Mouse (Mus musculus) lung, embryonic 15.5 days (tissue): Measurements from ENCODE around the gene Dhx9. TPM values are rescaled to one million over a fixed set of nuclear protein-coding genes. Genes with fewer than 3 reads are reported as not detected.
"Not testable (repeated sequence)": the region's sequence is repeated elsewhere in the genome, so short reads cannot be mapped to it uniquely, and the experiment has no call there.

ENCODE experiments used
- ATAC-seq: fragments of 200-750 bp; cut with Nextera tagmentation; 2 replicates; pipeline ENCODE4 v1.8.0; 2017; ENCODE audit warnings: moderate number of reproducible peaks, borderline replicate concordance; ENCODE audit not compliant: low FRiP score, low TSS enrichment; ENCODE audit errors: extremely low read depth
- H3K27ac ChIP-seq: fragments of 300-500 bp; sonication (generic); 2 replicates; pipeline ENCODE4 v1.5.1; 2015; ENCODE audit warnings: moderate library complexity, mild to moderate bottlenecking, inconsistent platforms
- H3K27me3 ChIP-seq: fragments of 300-500 bp; sonication (generic); 2 replicates; pipeline ENCODE4 v1.6.1; 2015; ENCODE audit warnings: inconsistent platforms
- H3K36me3 ChIP-seq: fragments of 300-500 bp; sonication (generic); 2 replicates; pipeline ENCODE4 v1.6.1; 2015; ENCODE audit warnings: inconsistent platforms
- H3K4me1 ChIP-seq: fragments of 300-500 bp; sonication (generic); 2 replicates; pipeline ENCODE4 v1.6.1; 2015; ENCODE audit warnings: inconsistent platforms
- H3K4me2 ChIP-seq: fragments of 300-500 bp; sonication (generic); 2 replicates; pipeline ENCODE4 v1.6.1; 2015; ENCODE audit warnings: inconsistent platforms, mild to moderate bottlenecking, moderate library complexity
- H3K4me3 ChIP-seq: fragments of 300-500 bp; sonication (generic); 2 replicates; pipeline ENCODE4 v1.5.1; 2015; ENCODE audit warnings: mild to moderate bottlenecking, inconsistent platforms
- H3K9ac ChIP-seq: fragments of 300-500 bp; sonication (generic); 2 replicates; pipeline ENCODE4 v1.6.1; 2015; ENCODE audit warnings: inconsistent platforms
- H3K9me3 ChIP-seq: fragments of 300-500 bp; sonication (generic); 2 replicates; pipeline ENCODE4 v1.6.1; 2016; ENCODE audit warnings: inconsistent platforms
- WGBS: fragments of 180-500 bp; shearing (Covaris S2); methylation state at CpG from one replicate; pipeline ENCODE4 v1.1.7; 2015; 5-methylcytosine and 5-hydroxymethylcytosine counted together
- polyA plus RNA-seq: library from polyadenylated mRNA; unstranded; fragments of >200 nt; fragmentation: Nextera tagmentation; extraction: Ambion mirVana; gene quantifications from 2 replicates; pipeline ENCODE4 v1.2.1, GENCODE M21; 2015

The Dhx9 gene
- polyA plus RNA-seq, 1 experiment from 2014 or later, result 30.7 TPM

DNA sequence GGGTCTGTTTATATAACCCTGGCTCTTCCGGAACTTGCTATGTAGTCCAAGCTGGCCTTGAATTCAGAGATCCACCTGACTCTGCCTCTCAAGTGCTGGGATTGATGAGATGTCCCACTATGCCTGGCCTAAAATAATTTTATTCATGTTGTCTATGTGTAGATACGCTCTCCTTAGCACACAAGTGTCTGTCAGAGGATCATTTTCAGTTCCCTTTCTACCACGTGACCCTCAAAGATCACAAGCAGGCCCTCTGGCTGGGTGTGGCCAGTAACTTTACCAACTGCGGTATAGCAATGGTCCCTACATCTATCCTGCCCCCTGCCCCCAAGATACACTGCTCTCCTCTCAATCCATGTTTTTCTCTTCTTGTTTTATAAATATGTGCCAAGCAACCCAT, 72.5 kb downstream of the Dhx9 start:
- no peaks in the 10 kb centered on the region for H3K27me3 ChIP-seq
- no peak overlapping the region for H3K27ac ChIP-seq
- H3K9ac ChIP-seq, result no peak overlapping the region
- ATAC-seq, result no peak
- no peaks in the 10 kb centered on the region for H3K4me1 ChIP-seq
- H3K9me3 ChIP-seq, result no peaks in the 10 kb centered on the region
- WGBS, result 77% methylated on average over 4 of the region's 4 CpGs
- H3K4me3 ChIP-seq, result no peak overlapping the region
- H3K4me2 ChIP-seq, result no peak overlapping the region
- no peaks in the 10 kb centered on the region for H3K36me3 ChIP-seq

DNA sequence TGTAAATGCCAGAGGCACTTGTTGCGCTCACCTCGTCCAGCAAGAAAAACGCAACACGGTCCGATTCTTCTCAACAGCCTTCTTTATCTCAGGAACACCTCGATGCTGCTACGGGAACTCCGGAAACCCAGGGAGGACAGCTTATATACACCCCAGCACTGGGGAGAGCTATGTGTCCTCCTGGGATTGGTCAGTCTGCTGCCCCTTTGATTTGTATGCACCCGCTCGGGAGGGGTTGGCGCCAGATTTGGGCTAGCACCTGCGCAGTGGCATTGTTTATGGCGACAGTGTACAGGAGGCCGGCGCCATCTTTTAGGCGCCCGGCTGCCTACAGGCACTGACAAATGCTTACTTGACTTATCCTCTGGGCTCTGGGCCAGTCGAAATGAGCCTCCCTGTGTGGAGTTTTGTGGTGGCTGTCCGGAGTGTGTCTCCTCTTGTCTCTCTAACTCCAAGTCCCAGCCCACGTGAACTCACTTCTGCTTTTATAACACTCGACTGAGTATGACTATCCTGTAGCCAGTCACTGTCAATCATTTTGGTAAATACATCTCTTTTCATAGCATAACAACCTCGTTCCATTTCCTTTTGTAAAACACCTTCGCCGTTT, 73.2 kb downstream of the Dhx9 start:
- H3K27ac ChIP-seq, H3K9ac ChIP-seq, H3K4me2 ChIP-seq, H3K9me3 ChIP-seq, ATAC-seq, H3K4me3 ChIP-seq, H3K36me3 ChIP-seq, H3K27me3 ChIP-seq, H3K4me1 ChIP-seq: not testable (repeated sequence)
- WGBS, result 80% methylated on average over 24 of the region's 24 CpGs

DNA sequence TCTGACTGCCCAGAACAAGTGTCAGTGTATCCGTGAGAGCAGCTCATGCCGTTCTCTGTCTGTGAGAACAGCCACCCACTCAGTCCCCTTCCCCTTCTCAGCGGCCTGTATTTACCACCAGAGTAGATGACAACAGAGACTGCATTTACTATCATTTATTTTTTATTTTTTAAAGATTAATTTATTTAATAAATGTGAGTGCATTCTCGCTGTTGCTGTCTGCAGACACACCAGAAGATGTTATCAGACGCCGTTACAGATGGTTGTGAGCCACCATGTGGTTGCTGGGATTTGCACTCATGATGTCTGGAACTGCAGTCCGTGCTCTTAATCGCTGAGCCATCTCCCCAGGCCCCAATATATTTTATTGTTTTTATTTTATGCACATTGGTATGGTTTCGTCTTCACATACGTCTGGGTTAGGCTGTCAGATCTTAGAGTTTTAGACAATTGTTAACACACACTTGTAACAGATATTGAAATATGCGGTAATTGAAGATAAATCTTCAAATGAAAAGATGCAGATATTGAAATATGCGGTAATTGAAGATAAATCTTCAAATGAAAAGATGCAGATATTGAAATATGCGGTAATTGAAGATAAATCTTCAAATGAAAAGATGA, 74.0 kb downstream of the Dhx9 start:
- not testable (repeated sequence) for H3K36me3 ChIP-seq, H3K9ac ChIP-seq, H3K27me3 ChIP-seq, H3K9me3 ChIP-seq, H3K4me3 ChIP-seq, H3K27ac ChIP-seq, H3K4me2 ChIP-seq, ATAC-seq, H3K4me1 ChIP-seq
- WGBS, result 85% methylated on average over 13 of the region's 13 CpGs

DNA sequence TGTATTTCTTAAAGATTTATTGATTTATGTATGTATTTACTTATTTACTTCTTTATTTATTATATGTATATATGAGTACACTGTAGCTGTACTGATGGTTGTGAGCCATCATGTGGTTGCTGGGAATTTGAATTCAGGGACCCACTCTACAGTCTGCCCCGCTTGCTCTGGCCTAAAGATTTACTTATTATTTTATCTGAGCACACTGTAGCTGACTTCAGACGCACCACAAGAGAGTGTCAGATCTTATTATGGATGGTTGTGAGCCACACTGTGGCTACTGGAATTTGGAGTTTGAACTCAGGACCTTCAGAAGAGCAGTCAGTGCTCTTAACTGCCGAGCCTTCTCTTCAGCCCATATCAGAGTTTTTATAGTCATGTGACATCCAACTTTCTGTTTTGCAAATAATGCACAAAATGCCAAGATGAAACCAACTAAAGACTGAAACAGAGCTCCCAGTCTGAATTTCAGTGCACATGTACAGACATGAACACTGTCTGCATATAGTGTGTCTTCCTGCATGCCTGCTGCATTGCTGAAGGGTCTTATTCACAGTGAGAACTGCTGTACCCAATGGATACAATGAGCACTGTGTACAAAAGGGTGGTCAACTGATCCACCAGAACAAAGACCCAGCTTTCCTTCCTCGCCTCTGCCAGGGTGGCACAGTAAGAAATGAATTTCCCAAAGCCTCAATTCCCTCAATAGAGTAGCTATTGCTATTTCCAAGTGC, 74.6 kb downstream of the Dhx9 start:
- H3K27ac ChIP-seq, H3K4me3 ChIP-seq, H3K9ac ChIP-seq, H3K9me3 ChIP-seq, ATAC-seq, H3K27me3 ChIP-seq, H3K4me2 ChIP-seq, H3K4me1 ChIP-seq, H3K36me3 ChIP-seq: not testable (repeated sequence)
- WGBS, result 66% methylated on average over 3 of the region's 4 CpGs

DNA sequence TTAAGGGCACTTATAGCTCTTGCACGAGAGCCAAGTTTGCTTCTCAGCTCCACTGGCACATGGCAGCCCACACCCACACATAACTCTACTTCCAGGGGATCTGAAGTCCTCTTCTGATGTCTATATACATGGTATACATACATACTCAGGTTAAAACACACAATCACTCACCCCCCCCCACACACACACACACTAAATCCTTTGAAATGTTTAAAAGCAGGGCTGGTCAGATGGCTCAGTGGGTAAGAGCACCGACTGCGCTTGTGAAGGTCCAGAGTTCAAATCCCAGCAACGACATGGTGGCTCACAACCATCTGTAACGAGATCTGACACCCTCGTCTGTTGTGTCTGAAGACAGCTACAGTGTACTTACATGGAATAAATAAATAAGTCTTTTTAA, 75.7 kb downstream of the Dhx9 start:
- Histone ChIP-seq H3K4me1 (no peaks in the 10 kb centered on the region), H3K36me3 (no peaks in the 10 kb centered on the region), H3K27me3 (no peaks in the 10 kb centered on the region), H3K4me3 (no peak overlapping the region), H3K27ac (no peak overlapping the region), H3K9me3 (no peaks in the 10 kb centered on the region), H3K9ac (no peak overlapping the region), H3K4me2 (no peak overlapping the region)
- ATAC-seq, result no peak
- WGBS, result 76% methylated on average over 6 of the region's 6 CpGs

DNA sequence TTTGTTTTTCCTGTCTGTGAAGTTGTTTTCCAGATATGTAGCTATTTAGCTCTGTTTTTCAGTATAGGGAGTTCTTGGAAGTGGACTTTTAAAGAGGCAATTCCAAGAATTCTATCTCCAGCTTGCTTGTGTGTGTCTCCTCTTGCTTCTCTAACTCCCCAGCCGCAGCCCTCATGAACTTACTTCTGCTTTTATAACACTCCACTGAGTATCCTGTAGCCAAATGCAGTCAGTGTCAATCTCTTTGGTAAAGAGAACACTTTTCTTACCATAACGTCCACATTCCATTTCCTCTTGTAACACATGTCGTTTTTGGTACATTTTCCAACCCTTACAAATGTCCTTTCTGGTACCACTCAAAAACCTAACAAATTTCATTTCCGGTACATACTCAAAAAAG, 76.5 kb downstream of the Dhx9 start:
- not testable (repeated sequence) for ATAC-seq, H3K4me1 ChIP-seq, H3K9ac ChIP-seq, H3K4me3 ChIP-seq, H3K27me3 ChIP-seq, H3K27ac ChIP-seq, H3K9me3 ChIP-seq, H3K36me3 ChIP-seq, H3K4me2 ChIP-seq
- WGBS, result 96% methylated on average over 1 of the region's 4 CpGs

DNA sequence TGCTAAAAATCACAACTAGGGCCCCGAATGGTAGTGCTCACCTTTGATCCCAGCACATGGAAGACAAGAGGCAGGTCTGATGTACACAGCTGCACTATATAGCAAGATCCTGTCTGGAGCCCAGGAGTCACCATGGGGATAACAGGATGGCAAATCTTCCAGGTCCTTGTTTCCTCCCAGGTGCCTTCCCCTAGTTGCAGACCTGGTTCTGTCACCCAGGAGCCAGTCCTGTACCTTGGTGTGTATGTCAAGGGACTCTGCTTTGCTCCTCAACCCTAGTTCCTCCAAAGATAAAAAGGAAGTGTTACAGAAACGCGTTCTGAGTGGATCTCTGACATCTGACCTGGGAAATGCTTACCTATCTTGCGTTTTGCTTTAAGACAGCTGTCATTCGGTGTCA, 79.2 kb downstream of the Dhx9 start:
- not testable (repeated sequence) for H3K4me2 ChIP-seq, H3K27me3 ChIP-seq, H3K9ac ChIP-seq, H3K4me3 ChIP-seq, ATAC-seq, H3K9me3 ChIP-seq, H3K27ac ChIP-seq, H3K36me3 ChIP-seq, H3K4me1 ChIP-seq
- 67% methylated on average over 5 of the region's 5 CpGs for WGBS

DNA sequence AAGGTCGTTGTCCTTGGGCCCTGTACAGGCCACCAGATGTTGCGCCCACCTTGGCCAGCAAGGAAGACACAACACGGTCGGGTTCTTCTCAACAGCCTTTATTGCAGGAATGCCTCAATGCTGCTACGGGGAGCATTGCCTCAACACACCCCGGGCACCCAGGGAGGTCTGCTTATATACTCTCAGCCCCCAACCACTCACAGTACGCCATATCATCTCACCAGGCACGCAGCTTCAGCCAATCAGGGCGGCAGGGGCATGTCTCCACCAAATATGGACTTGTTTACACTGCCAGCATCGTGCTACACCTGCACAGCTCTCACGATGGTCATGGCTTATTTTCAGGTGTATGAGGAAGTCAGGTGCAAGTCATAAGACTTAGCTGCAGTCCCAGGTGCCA, 79.8 kb downstream of the Dhx9 start:
- not testable (repeated sequence) for H3K36me3 ChIP-seq, H3K27me3 ChIP-seq, H3K4me1 ChIP-seq, H3K4me2 ChIP-seq, ATAC-seq, H3K9ac ChIP-seq, H3K27ac ChIP-seq, H3K4me3 ChIP-seq, H3K9me3 ChIP-seq
- WGBS, result 78% methylated on average over 11 of the region's 11 CpGs

Other genes starting within 250 kb of the Dhx9 start
- 120 and 122 TPM in 2 replicates for gene Lamc1, start 154.9 kb downstream of the Dhx9 start, polyA plus RNA-seq
- gene Shcbp1l, start 62.5 kb downstream of the Dhx9 start, polyA plus RNA-seq, result 0.15 and 0.36 TPM in 2 replicates
- 6.6 and 7.4 TPM in 2 replicates for gene Npl, start 62.4 kb upstream of the Dhx9 start, polyA plus RNA-seq
- 0.14 and 0.20 TPM in 2 replicates for gene Rgs8, start 165.4 kb upstream of the Dhx9 start, polyA plus RNA-seq